Mouse (Mus musculus): ENCODE data around the gene Tprkb. TPM values are rescaled to one million over a fixed set of nuclear protein-coding genes. Genes with fewer than 3 reads are reported as not detected.
"Not testable (repeated sequence)": the region's sequence is repeated elsewhere in the genome, so short reads cannot be mapped to it uniquely, and the experiment has no call there.

Tprkb gene
- polyA plus RNA-seq, 1 experiment from 2014 or later = 41.0 TPM

- Histone ChIP-seq H3K4me2 (peak within 1 kb of the TSS; percentile 76), H3K36me3 (peaks cover 22% of the 10 kb centered on the region), H3K4me1 (peaks cover 10% of the 10 kb centered on the region), H3K9ac (peak within 1 kb of the TSS; percentile 87), H3K27ac (peak within 1 kb of the TSS; percentile 100), H3K27me3 (no peaks in the 10 kb centered on the region), H3K4me3 (replicated peaks) (peak within 1 kb of the TSS; percentile 91), H3K9me3 (replicated peaks) (no peaks in the 10 kb centered on the region)
- under 1% methylated on average over 70 of the region's 70 CpGs for WGBS
- peak; percentile 95 for ATAC-seq (replicated peaks; ENCODE audit: low FRiP score)
Observed at GRCm38 (mm10) chr6:85961101-85962091, 49.7 kb downstream of the Tprkb start, which contains the start of gene Dusp11. Dusp11 (minus strand) TSS chr6:85961667.

GRCm38 (mm10) chr6:85966081-85966480 lies 54.4 kb downstream of the Tprkb start:
- not testable (repeated sequence) for H3K27me3 ChIP-seq; H3K4me2 ChIP-seq; ATAC-seq (replicated peaks; ENCODE audit: low FRiP score); H3K4me3 ChIP-seq (replicated peaks); H3K9ac ChIP-seq; H3K27ac ChIP-seq; H3K9me3 ChIP-seq (replicated peaks); H3K4me1 ChIP-seq; H3K36me3 ChIP-seq
- 34% methylated on average over 6 of the region's 6 CpGs for WGBS

GRCm38 (mm10) chr6:85966686-85967085 lies 55.0 kb downstream of the Tprkb start:
- Histone ChIP-seq H3K27me3 (no peaks in the 10 kb centered on the region), H3K36me3 (no peaks in the 10 kb centered on the region), H3K9ac (no peak overlapping the region), H3K4me2 (no peak overlapping the region), H3K4me3 (replicated peaks) (no peak overlapping the region), H3K4me1 (no peaks in the 10 kb centered on the region), H3K9me3 (replicated peaks) (no peaks in the 10 kb centered on the region), H3K27ac (no peak overlapping the region)
- 80% methylated on average over 4 of the region's 4 CpGs for WGBS
- 0 out of 2 replicates have a peak, but pooled peaks have one; percentile 5 for ATAC-seq (replicated peaks; ENCODE audit: low FRiP score)

GRCm38 (mm10) chr6:85969889-85970288 lies 58.2 kb downstream of the Tprkb start:
- Histone ChIP-seq H3K9ac (no peak overlapping the region), H3K4me1 (no peaks in the 10 kb centered on the region), H3K9me3 (replicated peaks) (no peaks in the 10 kb centered on the region), H3K4me3 (replicated peaks) (no peak overlapping the region), H3K27ac (no peak overlapping the region), H3K36me3 (no peaks in the 10 kb centered on the region), H3K27me3 (no peaks in the 10 kb centered on the region), H3K4me2 (no peak overlapping the region)
- 75% methylated on average over 2 of the region's 2 CpGs for WGBS
- ATAC-seq (replicated peaks; ENCODE audit: low FRiP score) = no peak

- H3K4me1 ChIP-seq = no peaks in the 10 kb centered on the region
- WGBS = 57% methylated on average over 3 of the region's 3 CpGs
- no peak for ATAC-seq (replicated peaks; ENCODE audit: low FRiP score)
- H3K27me3 ChIP-seq = no peaks in the 10 kb centered on the region
- no peaks in the 10 kb centered on the region for H3K9me3 ChIP-seq (replicated peaks)
- H3K27ac ChIP-seq = no peak overlapping the region
- no peak overlapping the region for H3K4me3 ChIP-seq (replicated peaks)
- H3K4me2 ChIP-seq = no peak overlapping the region
- H3K9ac ChIP-seq = no peak overlapping the region
- no peaks in the 10 kb centered on the region for H3K36me3 ChIP-seq
Observed at GRCm38 (mm10) chr6:85972699-85973098, 61.0 kb downstream of the Tprkb start.

GRCm38 (mm10) chr6:85973336-85973735 lies 61.7 kb downstream of the Tprkb start:
- Histone ChIP-seq H3K27ac (no peak overlapping the region), H3K4me1 (no peaks in the 10 kb centered on the region), H3K4me3 (replicated peaks) (no peak overlapping the region), H3K9me3 (replicated peaks) (no peaks in the 10 kb centered on the region), H3K9ac (no peak overlapping the region), H3K36me3 (no peaks in the 10 kb centered on the region), H3K4me2 (no peak overlapping the region), H3K27me3 (no peaks in the 10 kb centered on the region)
- ATAC-seq (replicated peaks; ENCODE audit: low FRiP score) = no peak
- whole genome bisulfite sequencing = 71% methylated on average over 3 of the region's 3 CpGs

- 67% methylated on average over 10 of the region's 10 CpGs for WGBS
- Histone ChIP-seq H3K4me1 (no peaks in the 10 kb centered on the region), H3K27me3 (no peaks in the 10 kb centered on the region), H3K36me3 (no peaks in the 10 kb centered on the region), H3K9me3 (replicated peaks) (no peaks in the 10 kb centered on the region), H3K4me3 (replicated peaks) (no peak overlapping the region), H3K27ac (no peak overlapping the region), H3K9ac (no peak overlapping the region), H3K4me2 (no peak overlapping the region)
- ATAC-seq (replicated peaks; ENCODE audit: low FRiP score) = no peak
Observed at GRCm38 (mm10) chr6:85974941-85975617, 63.4 kb downstream of the Tprkb start.

GRCm38 (mm10) chr6:85975761-85976160 lies 64.1 kb downstream of the Tprkb start:
- Histone ChIP-seq H3K9ac (no peak overlapping the region), H3K4me3 (replicated peaks) (no peak overlapping the region), H3K4me2 (no peak overlapping the region), H3K27ac (no peak overlapping the region), H3K9me3 (replicated peaks) (no peaks in the 10 kb centered on the region), H3K36me3 (no peaks in the 10 kb centered on the region), H3K27me3 (no peaks in the 10 kb centered on the region), H3K4me1 (no peaks in the 10 kb centered on the region)
- 77% methylated on average over 1 of the region's 1 CpGs for WGBS
- ATAC-seq (replicated peaks; ENCODE audit: low FRiP score) = no peak

- Histone ChIP-seq H3K27ac (no peak overlapping the region), H3K27me3 (no peaks in the 10 kb centered on the region), H3K9ac (no peak overlapping the region), H3K4me2 (no peak overlapping the region), H3K4me3 (replicated peaks) (no peak overlapping the region), H3K36me3 (no peaks in the 10 kb centered on the region), H3K9me3 (replicated peaks) (no peaks in the 10 kb centered on the region), H3K4me1 (no peaks in the 10 kb centered on the region)
- no peak for ATAC-seq (replicated peaks; ENCODE audit: low FRiP score)
- 85% methylated on average over 5 of the region's 5 CpGs for WGBS
Observed at GRCm38 (mm10) chr6:85976242-85976641, 64.6 kb downstream of the Tprkb start.

GRCm38 (mm10) chr6:85978736-85979135 lies 67.1 kb downstream of the Tprkb start:
- not testable (repeated sequence) for H3K9me3 ChIP-seq (replicated peaks); H3K27me3 ChIP-seq; H3K36me3 ChIP-seq; H3K27ac ChIP-seq; H3K4me2 ChIP-seq; H3K4me3 ChIP-seq (replicated peaks); H3K4me1 ChIP-seq; ATAC-seq (replicated peaks; ENCODE audit: low FRiP score); H3K9ac ChIP-seq
- 81% methylated on average over 4 of the region's 4 CpGs for WGBS

All from kidney, embryonic 15.5 days (tissue).